Mouse (Mus musculus) neural tube, embryonic 14.5 days (tissue): ENCODE data around the gene Apoa1. TPM values are rescaled to one million over a fixed set of nuclear protein-coding genes. Genes with fewer than 3 reads are reported as not detected.

Source experiments
- ATAC-seq: fragments of 200-750 bp; cut with Nextera tagmentation; 2 replicates; pipeline ENCODE4 v1.8.0; 2017; ENCODE audit warnings: low read depth, mild to moderate bottlenecking, moderate TSS enrichment, moderate library complexity
- H3K27ac ChIP-seq: fragments of 300-500 bp; sonication (generic); 2 replicates; pipeline ENCODE4 v1.5.1; 2014; ENCODE audit warnings: low read depth, mild to moderate bottlenecking, control low read depth, low read length, moderate library complexity, mixed read lengths
- H3K27me3 ChIP-seq: fragments of 300-500 bp; sonication (generic); 2 replicates; pipeline ENCODE4 v1.6.1; 2014; ENCODE audit warnings: low read length; ENCODE audit not compliant: control insufficient read depth, insufficient read depth
- H3K36me3 ChIP-seq: fragments of 300-500 bp; sonication (generic); 2 replicates; pipeline ENCODE4 v1.6.1; 2014; ENCODE audit warnings: low read length, mixed read lengths; ENCODE audit not compliant: control insufficient read depth, insufficient read depth
- H3K4me1 ChIP-seq: fragments of 300-500 bp; sonication (generic); 2 replicates; pipeline ENCODE4 v1.6.1; 2014; ENCODE audit warnings: low read length; ENCODE audit not compliant: control insufficient read depth, insufficient read depth
- H3K4me2 ChIP-seq: fragments of 300-500 bp; sonication (generic); 2 replicates; pipeline ENCODE4 v1.6.1; 2014; ENCODE audit warnings: mild to moderate bottlenecking, low read depth, low read length, control low read depth
- H3K4me3 ChIP-seq: fragments of 300-500 bp; sonication (generic); 2 replicates; pipeline ENCODE4 v1.5.1; 2014; ENCODE audit warnings: low read depth, low read length, control low read depth, mixed read lengths
- H3K9ac ChIP-seq: fragments of 300-500 bp; sonication (generic); replicated peaks from 2 replicates; pipeline ENCODE4 v1.6.1; 2014; ENCODE audit warnings: low read depth, mild to moderate bottlenecking, control low read depth, low read length, mixed read lengths
- H3K9me3 ChIP-seq: fragments of 300-500 bp; sonication (generic); 2 replicates; pipeline ENCODE4 v1.6.1; 2016; ENCODE audit warnings: low read length; ENCODE audit not compliant: control insufficient read depth
- WGBS: fragments of 180-500 bp; shearing (Covaris S2); extraction: QIAGEN DNeasy Blood & Tissue Kit; methylation state at CpG from one replicate; pipeline ENCODE4 v1.1.7; 2014; 5-methylcytosine and 5-hydroxymethylcytosine counted together
- polyA plus RNA-seq: library from polyadenylated mRNA; unstranded; fragments of >200 nt; fragmentation: Nextera tagmentation; extraction: Ambion mirVana; gene quantifications from 2 replicates; pipeline ENCODE4 v1.2.1, GENCODE M21; 2014

Gene Apoa1
- polyA plus RNA-seq, 1 experiment from 2014 or later, result 7.7 TPM

GRCm38 (mm10) chr9:46191234-46191633, 37.1 kb upstream of the Apoa1 start:
- no peak for ATAC-seq
- H3K27me3 ChIP-seq, result no peaks in the 10 kb centered on the region
- no peak overlapping the region for H3K4me2 ChIP-seq
- H3K4me1 ChIP-seq, result no peaks in the 10 kb centered on the region
- WGBS, result 78% methylated on average over 8 of the region's 8 CpGs
- H3K9ac ChIP-seq, result no peak overlapping the region
- H3K27ac ChIP-seq, result no peak overlapping the region
- H3K9me3 ChIP-seq, result no peaks in the 10 kb centered on the region
- no peak overlapping the region for H3K4me3 ChIP-seq
- H3K36me3 ChIP-seq, result peaks cover 11% of the 10 kb centered on the region; the same call in 1 of the 2 replicates

- H3K4me2 ChIP-seq, result no peak overlapping the region
- H3K27ac ChIP-seq, result no peak overlapping the region
- H3K27me3 ChIP-seq, result no peaks in the 10 kb centered on the region
- H3K36me3 ChIP-seq, result peaks cover 12% of the 10 kb centered on the region; the same call in 1 of the 2 replicates
- no peaks in the 10 kb centered on the region for H3K9me3 ChIP-seq
- no peak for ATAC-seq
- no peaks in the 10 kb centered on the region for H3K4me1 ChIP-seq
- WGBS, result 46% methylated on average over 1 of the region's 1 CpGs
- H3K4me3 ChIP-seq, result no peak overlapping the region
- no peak overlapping the region for H3K9ac ChIP-seq
Observed at GRCm38 (mm10) chr9:46191644-46192043, 36.7 kb upstream of the Apoa1 start.

GRCm38 (mm10) chr9:46192642-46193041, 35.7 kb upstream of the Apoa1 start:
- whole genome bisulfite sequencing, result 74% methylated on average over 6 of the region's 6 CpGs
- H3K27me3 ChIP-seq, result no peaks in the 10 kb centered on the region
- no peak for ATAC-seq
- H3K4me2 ChIP-seq, result no peak overlapping the region
- no peaks in the 10 kb centered on the region for H3K9me3 ChIP-seq
- no peak overlapping the region for H3K27ac ChIP-seq
- no peaks in the 10 kb centered on the region for H3K4me1 ChIP-seq
- H3K36me3 ChIP-seq, result peaks cover 12% of the 10 kb centered on the region; the same call in 1 of the 2 replicates
- no peak overlapping the region for H3K4me3 ChIP-seq
- H3K9ac ChIP-seq, result no peak overlapping the region

GRCm38 (mm10) chr9:46194809-46195208, 33.6 kb upstream of the Apoa1 start:
- no peaks in the 10 kb centered on the region for H3K9me3 ChIP-seq
- H3K36me3 ChIP-seq, result peaks cover 15% of the 10 kb centered on the region; the same call in 1 of the 2 replicates
- H3K4me1 ChIP-seq, result no peaks in the 10 kb centered on the region
- 76% methylated on average over 9 of the region's 9 CpGs for WGBS
- no peaks in the 10 kb centered on the region for H3K27me3 ChIP-seq
- no peak overlapping the region for H3K27ac ChIP-seq
- no peak overlapping the region for H3K4me2 ChIP-seq
- H3K4me3 ChIP-seq, result no peak overlapping the region
- ATAC-seq, result no peak
- H3K9ac ChIP-seq, result no peak overlapping the region

- ATAC-seq, result no peak
Observed at GRCm38 (mm10) chr9:46196699-46197169, 31.6 kb upstream of the Apoa1 start.

GRCm38 (mm10) chr9:46198461-46198860, 29.9 kb upstream of the Apoa1 start:
- no peak overlapping the region for H3K27ac ChIP-seq
- H3K27me3 ChIP-seq, result no peaks in the 10 kb centered on the region
- no peak overlapping the region for H3K4me2 ChIP-seq
- H3K36me3 ChIP-seq, result peaks cover 15% of the 10 kb centered on the region; the same call in 1 of the 2 replicates
- 90% methylated on average over 9 of the region's 9 CpGs for WGBS
- no peaks in the 10 kb centered on the region for H3K4me1 ChIP-seq
- H3K9me3 ChIP-seq, result no peaks in the 10 kb centered on the region
- H3K4me3 ChIP-seq, result no peak overlapping the region
- no peak for ATAC-seq
- no peak overlapping the region for H3K9ac ChIP-seq

More at GRCm38 (mm10) chr9:46196699-46197169, 31.6 kb upstream of the Apoa1 start:
- Histone ChIP-seq H3K4me3 (no peak overlapping the region), H3K9me3 (no peaks in the 10 kb centered on the region), H3K27ac (no peak overlapping the region), H3K36me3 (peaks cover 15% of the 10 kb centered on the region; the same call in 1 of the 2 replicates), H3K4me1 (no peaks in the 10 kb centered on the region), H3K4me2 (no peak overlapping the region), H3K27me3 (no peaks in the 10 kb centered on the region), H3K9ac (no peak overlapping the region)
- 82% methylated on average over 12 of the region's 12 CpGs for WGBS

GRCm38 (mm10) chr9:46198936-46199335, 29.4 kb upstream of the Apoa1 start:
- H3K27me3 ChIP-seq, result no peaks in the 10 kb centered on the region
- no peaks in the 10 kb centered on the region for H3K4me1 ChIP-seq
- H3K36me3 ChIP-seq, result peaks cover 14% of the 10 kb centered on the region; the same call in 1 of the 2 replicates
- no peaks in the 10 kb centered on the region for H3K9me3 ChIP-seq
- 92% methylated on average over 7 of the region's 7 CpGs for WGBS
- H3K27ac ChIP-seq, result no peak overlapping the region
- H3K9ac ChIP-seq, result no peak overlapping the region
- no peak overlapping the region for H3K4me2 ChIP-seq
- no peak overlapping the region for H3K4me3 ChIP-seq
- no peak for ATAC-seq

- WGBS, result 100% methylated on average over 2 of the region's 2 CpGs
- ATAC-seq, result no peak
- no peaks in the 10 kb centered on the region for H3K9me3 ChIP-seq
- no peak overlapping the region for H3K4me2 ChIP-seq
- no peak overlapping the region for H3K4me3 ChIP-seq
- no peaks in the 10 kb centered on the region for H3K4me1 ChIP-seq
- peaks cover 16% of the 10 kb centered on the region; the same call in 1 of the 2 replicates for H3K36me3 ChIP-seq
- no peak overlapping the region for H3K27ac ChIP-seq
- no peaks in the 10 kb centered on the region for H3K27me3 ChIP-seq
- H3K9ac ChIP-seq, result no peak overlapping the region
Observed at GRCm38 (mm10) chr9:46199609-46200008, 28.8 kb upstream of the Apoa1 start.

- WGBS, result 91% methylated on average over 10 of the region's 10 CpGs
- Histone ChIP-seq H3K4me3 (no peak overlapping the region), H3K9ac (no peak overlapping the region), H3K4me1 (no peaks in the 10 kb centered on the region), H3K27ac (no peak overlapping the region), H3K27me3 (no peaks in the 10 kb centered on the region), H3K9me3 (no peaks in the 10 kb centered on the region), H3K4me2 (no peak overlapping the region), H3K36me3 (peaks cover 28% of the 10 kb centered on the region)
- ATAC-seq, result no peak
Observed at GRCm38 (mm10) chr9:46206834-46207500, 21.4 kb upstream of the Apoa1 start.
